19 mouse cellular contexts compared by ENCODE assay signal in the genomic region with DNA sequence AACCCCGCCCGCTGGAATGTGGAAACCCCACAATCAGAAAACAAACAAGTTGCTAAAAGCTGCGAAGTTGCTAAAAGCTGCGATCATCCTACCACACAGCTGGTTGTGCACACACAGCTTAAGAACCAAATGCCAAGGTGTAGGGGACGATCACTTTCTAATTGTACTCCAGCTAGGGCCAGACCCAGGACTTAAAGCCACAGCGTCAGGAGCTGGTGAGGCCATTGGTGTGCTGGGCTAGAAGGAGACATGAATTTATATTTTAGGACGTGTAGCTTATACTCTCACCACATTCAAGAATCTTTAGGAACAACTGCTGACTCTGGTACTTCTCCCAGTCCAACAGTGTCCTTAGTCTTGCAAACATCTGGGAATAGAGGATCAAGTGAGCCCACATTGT. TPM values are rescaled to one million over a fixed set of nuclear protein-coding genes. Genes with fewer than 3 reads are reported as not detected.
A peak's percentile ranks its signal among the peaks of the same experiment; 100 is the strongest.
DNase-seq lines count a peak whose midpoint lies in the region; ATAC-seq and TF ChIP-seq lines count a peak whose summit lies in the region.
"Had no signal": no experiment of that assay in that cellular context is flagged by ENCODE, and none has a peak within 500 bp of the region (broad histone marks: within the 10 kb centered on the region; RNA-seq: fewer than 3 reads in every experiment).

No protein-coding gene starts in this region.

- ATAC-seq in hindbrain, embryonic 11.5 days (ENCODE audit: low FRiP score) = no peak
- ATAC-seq in hindbrain, postnatal 0 days = no peak
- no peak for ATAC-seq in midbrain, embryonic 11.5 days (ENCODE audit: low FRiP score)
- no peak for ATAC-seq in midbrain, embryonic 15.5 days (replicated peaks)
- ATAC-seq in embryonic facial prominence, embryonic 13.5 days (ENCODE audit: insufficient number of reproducible peaks, insufficient read depth, low FRiP score, low TSS enrichment, low read depth) = no peak
- ATAC-seq: CD4-positive, CD25-positive, alpha-beta regulatory T cell, adult 4 months; forebrain, embryonic 14.5 days; hindbrain, embryonic 16.5 days; liver, postnatal 0 days had no signal

- no peaks in the 10 kb centered on the region for H3K9me3 ChIP-seq in hindbrain, embryonic 11.5 days (ENCODE audit: control insufficient read depth, low read length)
- no peaks in the 10 kb centered on the region for H3K9me3 ChIP-seq in hindbrain, postnatal 0 days (ENCODE audit: low read length)
- no peaks in the 10 kb centered on the region for H3K9me3 ChIP-seq in midbrain, embryonic 11.5 days (ENCODE audit: control insufficient read depth, low read length)
- no peaks in the 10 kb centered on the region for H3K9me3 ChIP-seq in midbrain, embryonic 15.5 days
- H3K9me3 ChIP-seq in embryonic facial prominence, embryonic 13.5 days = no peaks in the 10 kb centered on the region

- H3K36me3 ChIP-seq in hindbrain, embryonic 11.5 days (ENCODE audit: control insufficient read depth, insufficient read depth, low read length) = no peaks in the 10 kb centered on the region
- no peaks in the 10 kb centered on the region for H3K36me3 ChIP-seq in hindbrain, postnatal 0 days (ENCODE audit: insufficient read depth, low read length)
- H3K36me3 ChIP-seq in midbrain, embryonic 11.5 days (ENCODE audit: control insufficient read depth, insufficient read depth, low read length) = no peaks in the 10 kb centered on the region
- no peaks in the 10 kb centered on the region for H3K36me3 ChIP-seq in midbrain, embryonic 15.5 days (replicated peaks)
- no peaks in the 10 kb centered on the region for H3K36me3 ChIP-seq in embryonic facial prominence, embryonic 13.5 days
- no peaks in the 10 kb centered on the region for H3K36me3 ChIP-seq in splenic B cell, adult 2 months (ENCODE audit: control insufficient read depth, insufficient read depth, low read length, poor library complexity, severe bottlenecking)

- DNase-seq in hindbrain, embryonic 11.5 days (ENCODE audit: low spot score) = peak; percentile 44
- no peak for DNase-seq in hindbrain, postnatal 0 days (ENCODE audit: low spot score)
- DNase-seq in midbrain, embryonic 11.5 days (ENCODE audit: low spot score, missing footprints) = peak; percentile 94
- peak; percentile 15 for DNase-seq in splenic B cell, adult 2 months (ENCODE audit: low read depth, low spot score)
- DNase-seq in frontal cortex, postnatal 10 days (ENCODE audit: low spot score in 2 of 2) = no peak
- DNase-seq: adrenal gland, adult 2 months; cerebellum, postnatal 14 days; kidney, adult 18-20 months; liver; liver, postnatal 0 days; lung, postnatal 14 days; thymus, postnatal 4 days had no signal

- TF ChIP-seq CTCF in hindbrain, postnatal 0 days (IDR thresholded peaks at IDR 0.05; ENCODE audit: low read depth) = no peak

- H3K27ac ChIP-seq in hindbrain, embryonic 11.5 days (ENCODE audit: low read depth, low read length) = no peak overlapping the region
- no peak overlapping the region for H3K27ac ChIP-seq in hindbrain, postnatal 0 days
- no peak overlapping the region for H3K27ac ChIP-seq in midbrain, embryonic 11.5 days (ENCODE audit: low read depth, low read length)
- no peak overlapping the region for H3K27ac ChIP-seq in midbrain, embryonic 15.5 days
- H3K27ac ChIP-seq in embryonic facial prominence, embryonic 13.5 days = no peak overlapping the region

- H3K9ac ChIP-seq in hindbrain, embryonic 11.5 days (ENCODE audit: low read depth, low read length) = no peak overlapping the region
- H3K9ac ChIP-seq in hindbrain, postnatal 0 days (replicated peaks; ENCODE audit: low read length) = no peak overlapping the region
- no peak overlapping the region for H3K9ac ChIP-seq in midbrain, embryonic 11.5 days (ENCODE audit: low read length)
- no peak overlapping the region for H3K9ac ChIP-seq in midbrain, embryonic 15.5 days
- 0 out of 2 replicates have a peak overlapping the region, but pooled peaks have one; percentile 12 for H3K9ac ChIP-seq in embryonic facial prominence, embryonic 13.5 days
- H3K9ac ChIP-seq: liver, postnatal 0 days had no signal

- no peak overlapping the region for H3K4me2 ChIP-seq in hindbrain, embryonic 11.5 days (replicated peaks; ENCODE audit: low read depth, low read length)
- no peak overlapping the region for H3K4me2 ChIP-seq in hindbrain, postnatal 0 days (ENCODE audit: low read depth, low read length)
- no peak overlapping the region for H3K4me2 ChIP-seq in midbrain, embryonic 11.5 days
- H3K4me2 ChIP-seq in midbrain, embryonic 15.5 days = no peak overlapping the region
- peak overlapping the region; percentile 11; the same call in 1 of the 2 replicates for H3K4me2 ChIP-seq in embryonic facial prominence, embryonic 13.5 days

- H3K27me3 ChIP-seq in hindbrain, embryonic 11.5 days (ENCODE audit: control insufficient read depth, insufficient read depth, low read length) = peaks cover 79% of the 10 kb centered on the region
- H3K27me3 ChIP-seq in hindbrain, postnatal 0 days (ENCODE audit: insufficient read depth, low read length) = peaks cover 70% of the 10 kb centered on the region
- H3K27me3 ChIP-seq in midbrain, embryonic 11.5 days (ENCODE audit: control insufficient read depth, insufficient read depth, low read length) = peaks cover 95% of the 10 kb centered on the region
- H3K27me3 ChIP-seq in midbrain, embryonic 15.5 days (replicated peaks) = peaks cover 88% of the 10 kb centered on the region
- peaks cover 92% of the 10 kb centered on the region for H3K27me3 ChIP-seq in embryonic facial prominence, embryonic 13.5 days
- no peaks in the 10 kb centered on the region; the same call in 1 of the 2 replicates for H3K27me3 ChIP-seq in splenic B cell, adult 2 months (ENCODE audit: control insufficient read depth, insufficient read depth, low read length, poor library complexity, severe bottlenecking)

- H3K4me3 ChIP-seq in hindbrain, embryonic 11.5 days (ENCODE audit: low read depth, low read length) = no peak overlapping the region
- no peak overlapping the region for H3K4me3 ChIP-seq in hindbrain, postnatal 0 days (ENCODE audit: low read length)
- H3K4me3 ChIP-seq in midbrain, embryonic 11.5 days (ENCODE audit: low read depth, low read length) = no peak overlapping the region
- no peak overlapping the region for H3K4me3 ChIP-seq in midbrain, embryonic 15.5 days
- no peak overlapping the region for H3K4me3 ChIP-seq in embryonic facial prominence, embryonic 13.5 days

- peaks cover 10% of the 10 kb centered on the region for H3K4me1 ChIP-seq in hindbrain, embryonic 11.5 days (replicated peaks; ENCODE audit: control insufficient read depth, insufficient read depth, low read length)
- no peaks in the 10 kb centered on the region for H3K4me1 ChIP-seq in hindbrain, postnatal 0 days (ENCODE audit: insufficient read depth, low read length)
- peaks cover 20% of the 10 kb centered on the region for H3K4me1 ChIP-seq in midbrain, embryonic 11.5 days (ENCODE audit: control insufficient read depth, insufficient read depth, low read length)
- H3K4me1 ChIP-seq in midbrain, embryonic 15.5 days = peaks cover 46% of the 10 kb centered on the region
- H3K4me1 ChIP-seq in embryonic facial prominence, embryonic 13.5 days = peaks cover 59% of the 10 kb centered on the region

- 3% methylated on average over 7 of the region's 7 CpGs for WGBS in hindbrain, embryonic 11.5 days
- WGBS in hindbrain, postnatal 0 days = 2% methylated on average over 7 of the region's 7 CpGs
- WGBS in midbrain, embryonic 11.5 days = under 1% methylated on average over 7 of the region's 7 CpGs
- 2% methylated on average over 7 of the region's 7 CpGs for WGBS in midbrain, embryonic 15.5 days
- WGBS in embryonic facial prominence, embryonic 13.5 days = 6% methylated on average over 7 of the region's 7 CpGs

RNA-seq across cellular contexts. Expression of a gene that starts 1.9 kb away (rescaled TPM):
- polyA plus RNA-seq in hindbrain, embryonic 11.5 days (2014; fragmentation: Nextera tagmentation; extraction: Ambion mirVana) = 5.6 and 6.1 TPM in 2 replicates
- total RNA-seq in hindbrain, postnatal 0 days (2014; rRNA removed) = 11.9 and 16.2 TPM in 2 replicates
- 1.8 and 2.0 TPM in 2 replicates for polyA plus RNA-seq in hindbrain, postnatal 0 days (2015; fragmentation: Nextera tagmentation; extraction: Ambion mirVana)
- 6.5 and 7.0 TPM in 2 replicates for polyA plus RNA-seq in midbrain, embryonic 11.5 days (2014; fragmentation: Nextera tagmentation; extraction: Ambion mirVana)
- 1.6 and 1.7 TPM in 2 replicates for polyA plus RNA-seq in midbrain, embryonic 15.5 days (2015; fragmentation: Nextera tagmentation; extraction: Ambion mirVana)
- 1.6 and 2.9 TPM in 2 replicates for polyA plus RNA-seq in embryonic facial prominence, embryonic 13.5 days (2015; fragmentation: Nextera tagmentation; extraction: Ambion mirVana)
- total RNA-seq: megakaryocyte-erythroid progenitor cell, adult 5-6 weeks; MEL had no signal
- polyA plus RNA-seq: CD4-positive, CD25-positive, alpha-beta regulatory T cell, adult 4 months; liver, postnatal 0 days had no signal

Comparison
In these comparisons a context has a peak if more than half of its experiments do, and no peak if none do; other contexts are left out.
1. DNase-seq: peak in hindbrain, embryonic 11.5 days (single experiment), midbrain, embryonic 11.5 days (single experiment) and splenic B cell, adult 2 months (single experiment); none in hindbrain, postnatal 0 days (single experiment) and frontal cortex, postnatal 10 days (0 of 2).